23 mouse cellular contexts compared by ENCODE assay signal in genomic region chr16:21904636-21905035, GRCm38 (mm10).
"Had no signal": no experiment of that assay in that cellular context is flagged by ENCODE, and none has a peak within 500 bp of the region (broad histone marks: within the 10 kb centered on the region; RNA-seq: fewer than 3 reads in every experiment).

No protein-coding gene starts in this region.

- H3K36me3 ChIP-seq: embryonic facial prominence, embryonic 15.5 days had no signal

- H3K27me3 ChIP-seq: embryonic facial prominence, embryonic 12.5 days; embryonic facial prominence, embryonic 13.5 days; embryonic facial prominence, embryonic 15.5 days; forebrain, embryonic 12.5 days; forebrain, embryonic 13.5 days; forebrain, embryonic 15.5 days had no signal

- H3K9ac ChIP-seq: embryonic facial prominence, embryonic 12.5 days; embryonic facial prominence, embryonic 13.5 days; embryonic facial prominence, embryonic 15.5 days; forebrain, embryonic 12.5 days; forebrain, embryonic 13.5 days; forebrain, embryonic 15.5 days; forebrain, postnatal 0 days had no signal

- DNase-seq: cerebellum, adult 8-10 months; cerebellum, adult 9-11 months; cerebellum, postnatal 36 days; embryo, embryonic 11 days; forebrain, postnatal 0 days; gastrocnemius, adult 2 months; gastrocnemius, postnatal 10 days; gastrocnemius, postnatal 14 days; gastrocnemius, postnatal 25 days; gastrocnemius, postnatal 36 days; heart, adult 18-20 months; heart, adult 2 months had no signal

- H3K4me2 ChIP-seq: embryonic facial prominence, embryonic 12.5 days; embryonic facial prominence, embryonic 13.5 days; embryonic facial prominence, embryonic 15.5 days; forebrain, embryonic 12.5 days; forebrain, embryonic 13.5 days; forebrain, embryonic 15.5 days had no signal

- H3K27ac ChIP-seq: embryonic facial prominence, embryonic 10.5 days; embryonic facial prominence, embryonic 12.5 days; embryonic facial prominence, embryonic 13.5 days; embryonic facial prominence, embryonic 15.5 days; forebrain, embryonic 10.5 days; forebrain, embryonic 12.5 days; forebrain, embryonic 13.5 days; forebrain, embryonic 15.5 days; gastrocnemius, adult 2 months; heart, adult 2 months had no signal

- H3K9me3 ChIP-seq: embryonic facial prominence, embryonic 10.5 days; embryonic facial prominence, embryonic 12.5 days; embryonic facial prominence, embryonic 13.5 days; embryonic facial prominence, embryonic 15.5 days; forebrain, embryonic 10.5 days; forebrain, embryonic 12.5 days; forebrain, embryonic 13.5 days; forebrain, embryonic 15.5 days had no signal

- H3K4me3 ChIP-seq: embryonic facial prominence, embryonic 10.5 days; embryonic facial prominence, embryonic 12.5 days; embryonic facial prominence, embryonic 13.5 days; embryonic facial prominence, embryonic 15.5 days; erythroblast, embryonic 14.5 days; forebrain, embryonic 10.5 days; forebrain, embryonic 12.5 days; forebrain, embryonic 13.5 days; forebrain, embryonic 15.5 days; gastrocnemius, adult 2 months; heart, adult 2 months had no signal

- ATAC-seq: forebrain, embryonic 13.5 days; forebrain, embryonic 14.5 days; forebrain, embryonic 15.5 days; forebrain, embryonic 16.5 days; forebrain, postnatal 0 days had no signal

- H3K4me1 ChIP-seq: embryonic facial prominence, embryonic 12.5 days; embryonic facial prominence, embryonic 13.5 days; embryonic facial prominence, embryonic 15.5 days; forebrain, embryonic 12.5 days; forebrain, embryonic 13.5 days; forebrain, embryonic 15.5 days had no signal
